Mouse (Mus musculus) G1E (cell line): ENCODE data around the gene Tsku. TPM values are rescaled to one million over a fixed set of nuclear protein-coding genes. Genes with fewer than 3 reads are reported as not detected.

Experiments
- ATAC-seq: 2 replicates; pipeline ENCODE4 v1.8.0; 2016; ENCODE audit warnings: mild to moderate bottlenecking; ENCODE audit not compliant: insufficient number of reproducible peaks, poor library complexity, low FRiP score, severe bottlenecking; ENCODE audit errors: extremely low read depth
- DNase-seq: peaks from one replicate; pipeline ENCODE4 v3.0.0; 2012; ENCODE audit warnings: low spot score
- H3K27me3 ChIP-seq: 2 replicates; pipeline ENCODE4 v1.6.1; 2012; ENCODE audit warnings: mild to moderate bottlenecking, low read length, inconsistent platforms; ENCODE audit not compliant: insufficient read depth
- H3K36me3 ChIP-seq: replicated peaks from 2 replicates; pipeline ENCODE3; 2012; ENCODE audit warnings: mild to moderate bottlenecking, inconsistent platforms
- H3K4me1 ChIP-seq: 2 replicates; pipeline ENCODE4 v1.6.1; 2012; ENCODE audit warnings: low read depth, low read length, inconsistent platforms, mixed read lengths; ENCODE audit not compliant: insufficient read depth
- H3K4me3 ChIP-seq: 2 replicates; pipeline ENCODE4 v1.5.1; 2012; ENCODE audit warnings: low read depth, mild to moderate bottlenecking, inconsistent platforms, low read length, moderate library complexity, mixed read lengths
- H3K9me3 ChIP-seq: replicated peaks from 2 replicates; pipeline ENCODE4 v1.6.1; 2012; ENCODE audit warnings: inconsistent platforms
- CTCF ChIP-seq: IDR thresholded peaks from 2 replicates; pipeline ENCODE4 v1.5.1; 2012; ENCODE audit warnings: low read depth, low read length, inconsistent platforms, mixed read lengths
- GATA1 ChIP-seq: IDR thresholded peaks from 2 replicates; pipeline ENCODE4 v1.6.1; 2012; ENCODE audit warnings: borderline replicate concordance, low read length, inconsistent platforms, mixed read lengths
- GATA2 ChIP-seq: IDR thresholded peaks from 2 replicates; pipeline ENCODE4 v1.6.1; 2012; ENCODE audit warnings: low read depth, low read length, inconsistent platforms, borderline replicate concordance
- POLR2AphosphoS5 ChIP-seq: IDR thresholded peaks from 2 replicates; pipeline ENCODE4 v1.6.1; 2012; ENCODE audit warnings: low read depth, low read length, inconsistent platforms; ENCODE audit not compliant: insufficient replicate concordance
- TAL1 ChIP-seq: conservative IDR thresholded peaks from 2 replicates; pipeline ENCODE4 v1.6.1; 2012; ENCODE audit warnings: low read depth, low read length, inconsistent platforms, mixed read lengths
- polyA plus RNA-seq: library from polyadenylated mRNA; stranded (reverse); fragments of >175 nt; gene quantifications from 2 replicates; pipeline ENCODE4 v1.2.3, GENCODE M21; 2012
- total RNA-seq, 2 experiments: library from RNA; stranded (forward) in 1 of 2; stranded (reverse) in 1 of 2; fragments of 200-1000 nt in 1 of 2; fragments of >200 nt in 1 of 2; fragmentation: Nextera tagmentation in 1 of 2; gene quantifications; 2 replicates each; pipeline ENCODE4 v1.2.3; 2014 to 2017

Gene Tsku
- not detected in 2 replicates for total RNA-seq (2014; fragmentation: Nextera tagmentation)
- not detected in 2 replicates for total RNA-seq (2017)
- polyA plus RNA-seq, result not detected in 2 replicates

- Histone ChIP-seq H3K36me3 (no peaks in the 10 kb centered on the region), H3K27me3 (peaks cover 63% of the 10 kb centered on the region), H3K9me3 (0 out of 2 replicates have a peak, but pooled peaks cover 2% of the 10 kb centered on the region), H3K4me1 (no peaks in the 10 kb centered on the region; the same call in 1 of the 2 replicates), H3K4me3 (no peak within 1 kb of the TSS; the same call in 1 of the 2 replicates)
- TF ChIP-seq GATA2 (no peak), POLR2AphosphoS5 (no peak), CTCF (no peak), TAL1 (no peak)
- DNase-seq (no peak), ATAC-seq (no peak)
These were observed at the start of gene Tsku for GRCm38 (mm10) chr7:98361063-98361652. Gene Tsku, minus strand, starts transcription at chr7:98361328.

- Histone ChIP-seq H3K27me3 (peaks cover 15% of the 10 kb centered on the region), H3K4me1 (no peaks in the 10 kb centered on the region), H3K9me3 (no peaks in the 10 kb centered on the region), H3K4me3 (no peak overlapping the region), H3K36me3 (no peaks in the 10 kb centered on the region)
- no peak for ATAC-seq
- no peak for DNase-seq
- no peak for TF ChIP-seq GATA2
- TF ChIP-seq CTCF, result no peak
These were observed 46.5 kb upstream of the Tsku start for GRCm38 (mm10) chr7:98407615-98408014.

- H3K27me3 ChIP-seq, result peaks cover 9% of the 10 kb centered on the region
- H3K4me3 ChIP-seq, result no peak overlapping the region
- H3K9me3 ChIP-seq, result no peaks in the 10 kb centered on the region
- TF ChIP-seq GATA1 (no peak), TAL1 (no peak), POLR2AphosphoS5 (no peak), GATA2 (no peak), CTCF (no peak)
- DNase-seq (no peak), ATAC-seq (no peak)
- H3K36me3 ChIP-seq, result no peaks in the 10 kb centered on the region
- no peaks in the 10 kb centered on the region for H3K4me1 ChIP-seq
These were observed 42.9 kb upstream of the Tsku start for GRCm38 (mm10) chr7:98403996-98404395.

GRCm38 (mm10) chr7:98402582-98403574 lies 41.8 kb upstream of the Tsku start:
- TF ChIP-seq GATA2 (no peak), POLR2AphosphoS5 (no peak), TAL1 (no peak), CTCF (no peak), GATA1 (no peak)
- H3K9me3 ChIP-seq, result no peaks in the 10 kb centered on the region
- DNase-seq (no peak), ATAC-seq (no peak)
- H3K27me3 ChIP-seq, result peaks cover 6% of the 10 kb centered on the region
- H3K36me3 ChIP-seq, result no peaks in the 10 kb centered on the region
- no peak overlapping the region for H3K4me3 ChIP-seq
- H3K4me1 ChIP-seq, result no peaks in the 10 kb centered on the region

GRCm38 (mm10) chr7:98392466-98393201 lies 31.5 kb upstream of the Tsku start:
- ATAC-seq (no peak), DNase-seq (no peak)
- no peak overlapping the region for H3K4me3 ChIP-seq
- TF ChIP-seq GATA2, result no peak
- TF ChIP-seq GATA1, result no peak
- no peak for TF ChIP-seq CTCF
- TF ChIP-seq TAL1, result no peak
- no peak for TF ChIP-seq POLR2AphosphoS5
- no peaks in the 10 kb centered on the region for H3K9me3 ChIP-seq
- H3K36me3 ChIP-seq, result no peaks in the 10 kb centered on the region
- peaks cover 3% of the 10 kb centered on the region; the same call in 1 of the 2 replicates for H3K27me3 ChIP-seq
- H3K4me1 ChIP-seq, result no peaks in the 10 kb centered on the region
